Comparison of ENCODE assay signal across 8 mouse cellular contexts in genomic region chr19:32292067-32292739, GRCm38 (mm10).
DNase-seq lines count a peak whose midpoint lies in the region; ATAC-seq and TF ChIP-seq lines count a peak whose summit lies in the region.

No protein-coding gene starts in this region.

- ATAC-seq in liver, embryonic 11.5 days (replicated peaks; ENCODE audit: low FRiP score) = no peak
- no peak for ATAC-seq in kidney, embryonic 16.5 days (ENCODE audit: low FRiP score, low TSS enrichment)

- TF ChIP-seq CTCF in liver, adult 2 months (IDR thresholded peaks at IDR 0.05; ENCODE audit: low read depth, low read length) = no peak

- H3K27ac ChIP-seq in liver, adult 2 months (replicated peaks; ENCODE audit: insufficient read depth, low read depth, low read length) = peak overlapping the region; percentile 37
- no peak overlapping the region for H3K27ac ChIP-seq in liver, embryonic 11.5 days (ENCODE audit: low read depth, low read length)
- peak overlapping the region; percentile 39; the same call in 1 of the 2 replicates for H3K27ac ChIP-seq in kidney, embryonic 16.5 days (ENCODE audit: low read length)

- H3K4me3 ChIP-seq in liver, adult 2 months (ENCODE audit: insufficient read depth, low read depth, low read length) = no peak overlapping the region
- H3K4me3 ChIP-seq in liver, embryonic 11.5 days (ENCODE audit: low read depth, low read length) = no peak overlapping the region
- no peak overlapping the region for H3K4me3 ChIP-seq in kidney, embryonic 16.5 days (ENCODE audit: low read length)

- no peaks in the 10 kb centered on the region for H3K9me3 ChIP-seq in liver, embryonic 11.5 days (ENCODE audit: control insufficient read depth, low read length)
- H3K9me3 ChIP-seq in kidney, embryonic 16.5 days (ENCODE audit: low read length) = no peaks in the 10 kb centered on the region

- DNase-seq in liver, adult 2 months (ENCODE audit: extremely low read depth, low read depth, low spot score) = peak; percentile 44
- DNase-seq in liver, embryonic 11.5 days (ENCODE audit: low spot score) = no peak
- DNase-seq in adrenal gland, postnatal 36 days = peak; percentile 57 to 70
- peak; percentile 86 for DNase-seq in heart, adult 8-10 months (ENCODE audit: low spot score)
- peak; percentile 92 for DNase-seq in naive thymus-derived CD4-positive, alpha-beta T cell, adult 2 months (ENCODE audit: low read depth)
- no peak for DNase-seq in retina, embryonic 14.5 days (ENCODE audit: low spot score)
- DNase-seq in left cerebral cortex, adult 11 months (ENCODE audit: low spot score) = no peak

- no peaks in the 10 kb centered on the region; the same call in 1 of the 2 replicates for H3K36me3 ChIP-seq in liver, adult 2 months (ENCODE audit: control insufficient read depth, insufficient read depth, low read length)
- H3K36me3 ChIP-seq in liver, embryonic 11.5 days (ENCODE audit: control insufficient read depth, insufficient read depth, low read length) = no peaks in the 10 kb centered on the region
- H3K36me3 ChIP-seq in kidney, embryonic 16.5 days (ENCODE audit: insufficient read depth, low read length) = no peaks in the 10 kb centered on the region

- 69% methylated on average over 12 of the region's 12 CpGs for WGBS in liver, adult 2 months
- 76% methylated on average over 12 of the region's 12 CpGs for WGBS in liver, embryonic 11.5 days
- 63% methylated on average over 12 of the region's 12 CpGs for WGBS in kidney, embryonic 16.5 days

- no peak overlapping the region for H3K9ac ChIP-seq in liver, adult 2 months (ENCODE audit: low read depth, low read length)
- H3K9ac ChIP-seq in liver, embryonic 11.5 days (ENCODE audit: low read depth, low read length) = no peak overlapping the region
- H3K9ac ChIP-seq in kidney, embryonic 16.5 days (replicated peaks; ENCODE audit: low read length) = no peak overlapping the region

- H3K4me2 ChIP-seq in liver, embryonic 11.5 days = no peak overlapping the region
- peak overlapping the region; percentile 13; the same call in 1 of the 2 replicates for H3K4me2 ChIP-seq in kidney, embryonic 16.5 days (replicated peaks; ENCODE audit: low read depth, low read length)

- TF ChIP-seq POLR2A in liver, adult 2 months (IDR thresholded peaks at IDR 0.05; ENCODE audit: extremely low read depth, insufficient read depth, low read length) = no peak

- H3K79me2 ChIP-seq in liver, adult 2 months (ENCODE audit: control insufficient read depth, insufficient read depth, low read length) = peaks cover 3% of the 10 kb centered on the region; the same call in 1 of the 2 replicates

- H3K4me1 ChIP-seq in liver, adult 2 months (ENCODE audit: control insufficient read depth, insufficient read depth, low read length) = peaks cover 7% of the 10 kb centered on the region
- peaks cover 11% of the 10 kb centered on the region; the same call in 1 of the 2 replicates for H3K4me1 ChIP-seq in liver, embryonic 11.5 days (replicated peaks; ENCODE audit: control insufficient read depth, insufficient read depth, low read length)
- H3K4me1 ChIP-seq in kidney, embryonic 16.5 days (ENCODE audit: insufficient read depth, low read length) = peaks cover 29% of the 10 kb centered on the region

- no peaks in the 10 kb centered on the region for H3K27me3 ChIP-seq in liver, adult 2 months (ENCODE audit: control insufficient read depth, insufficient read depth, low read length)
- no peaks in the 10 kb centered on the region for H3K27me3 ChIP-seq in liver, embryonic 11.5 days (replicated peaks; ENCODE audit: control insufficient read depth, insufficient read depth, low read length)
- no peaks in the 10 kb centered on the region for H3K27me3 ChIP-seq in kidney, embryonic 16.5 days (ENCODE audit: insufficient read depth, low read length)

Comparison
In these comparisons a context has a peak if more than half of its experiments do, and no peak if none do; other contexts are left out.
1. DNase-seq: peak in liver, adult 2 months (single experiment), adrenal gland, postnatal 36 days (2 of 2), heart, adult 8-10 months (single experiment) and naive thymus-derived CD4-positive, alpha-beta T cell, adult 2 months (single experiment); none in liver, embryonic 11.5 days (single experiment), retina, embryonic 14.5 days (single experiment) and left cerebral cortex, adult 11 months (single experiment).